Mouse (Mus musculus) retina, postnatal 1 day (tissue): ENCODE results near the gene Timm44.

Experiments
- DNase-seq: peaks from one replicate; pipeline ENCODE4 v3.0.0-alpha.2; 2012

Timm44 gene

GRCm38 (mm10) chr8:4230612-4231351 lies 44.9 kb downstream of the Timm44 start:
- DNase-seq: no peak

DNA sequence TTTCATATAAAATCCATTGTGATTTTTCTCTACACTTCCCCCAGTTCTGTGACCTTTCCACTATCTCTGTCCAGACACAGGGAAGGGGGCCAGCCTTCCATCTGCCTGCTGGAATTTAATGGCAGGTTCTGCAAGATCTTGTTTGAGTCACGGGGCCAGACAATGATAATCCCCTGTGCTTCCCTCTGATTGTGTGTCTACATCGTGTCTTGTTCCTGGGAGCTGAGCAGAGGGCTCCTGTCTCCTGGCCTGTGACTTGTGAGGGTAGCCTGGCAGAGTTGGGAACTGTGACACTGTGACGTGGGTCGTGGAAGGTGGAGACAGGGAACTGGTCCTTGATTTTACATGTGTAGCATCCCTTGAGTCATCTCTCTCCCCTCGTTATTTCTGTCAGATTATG lies 45.9 kb downstream of the Timm44 start:
- DNase-seq: no peak

- DNase-seq: no peak
These were observed 47.8 kb downstream of the Timm44 start for GRCm38 (mm10) chr8:4227919-4228318.

- DNase-seq: peak; percentile 29
These were observed 48.9 kb downstream of the Timm44 start, which contains the start of gene Lrrc8e for GRCm38 (mm10) chr8:4226739-4227347. Gene Lrrc8e (plus strand): TSS chr8:4226827.

GRCm38 (mm10) chr8:4226323-4226722 lies 49.4 kb downstream of the Timm44 start:
- peak; percentile 24 for DNase-seq

DNA sequence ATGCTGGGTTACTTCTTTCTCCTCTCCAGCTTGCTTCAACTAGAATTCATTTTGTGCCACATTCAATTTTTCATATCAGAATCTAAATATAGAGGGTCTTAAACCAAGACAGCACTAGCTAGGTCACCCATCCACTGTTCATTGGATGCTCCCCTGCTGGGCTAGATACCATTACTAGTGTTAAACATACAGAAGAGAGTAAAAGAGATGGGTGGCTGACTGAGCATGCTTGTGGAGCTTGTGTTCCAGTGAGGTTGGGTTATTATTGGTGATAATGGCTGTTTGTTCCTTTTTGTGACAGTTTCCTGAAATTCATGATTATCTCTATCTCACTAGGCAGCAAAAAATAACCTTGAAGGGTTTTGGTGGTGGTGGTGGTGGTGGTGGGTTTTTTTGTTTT lies 53.7 kb downstream of the Timm44 start:
- DNase-seq: no peak

DNA sequence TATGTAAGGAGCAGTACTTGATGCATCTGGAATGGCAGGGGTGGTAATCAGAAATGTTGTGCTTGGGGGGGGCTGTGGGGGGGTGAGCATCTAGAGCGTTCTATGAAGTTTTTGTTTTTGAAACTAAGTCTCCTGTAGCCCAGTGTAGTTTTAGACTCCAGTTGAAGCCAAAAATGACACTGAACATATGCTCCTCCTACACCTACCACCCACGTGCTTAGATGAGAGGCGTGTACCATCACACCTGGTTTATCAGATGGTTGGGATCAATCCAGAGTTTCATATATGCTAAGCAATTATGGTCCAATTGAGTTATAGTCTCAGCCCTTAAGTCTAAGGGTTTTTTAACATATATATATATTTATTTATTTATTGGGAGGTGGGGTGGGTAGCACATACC lies 56.1 kb downstream of the Timm44 start:
- DNase-seq: no peak

- peak; percentile 92 for DNase-seq
These were observed 58.7 kb downstream of the Timm44 start, which contains the start of gene Prr36 for GRCm38 (mm10) chr8:4216791-4217621. Gene Prr36 (minus strand): TSS chr8:4217459.

DNA sequence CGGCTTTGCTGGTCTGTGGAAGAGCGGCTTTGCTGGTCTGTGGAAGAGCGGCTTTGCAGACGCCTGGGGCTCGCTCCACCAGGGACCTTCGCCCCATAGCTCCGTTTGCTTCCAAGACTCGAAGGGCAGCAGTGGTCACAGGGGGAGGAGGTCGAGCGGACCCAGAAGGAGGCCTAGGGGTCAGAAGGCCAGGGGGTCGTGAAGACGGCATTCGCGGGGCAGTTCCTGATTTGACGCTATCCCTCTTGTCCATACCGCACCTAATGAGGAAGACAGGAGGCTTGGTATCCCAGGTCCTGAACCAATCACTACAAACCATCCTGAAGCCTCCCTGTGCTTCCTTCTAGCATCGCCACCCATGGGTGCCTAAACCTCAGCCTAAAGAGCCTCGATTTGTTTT lies 59.4 kb downstream of the Timm44 start:
- no peak for DNase-seq

- DNase-seq: peak; percentile 70
These were observed 61.4 kb downstream of the Timm44 start for GRCm38 (mm10) chr8:4214006-4214980.

DNA sequence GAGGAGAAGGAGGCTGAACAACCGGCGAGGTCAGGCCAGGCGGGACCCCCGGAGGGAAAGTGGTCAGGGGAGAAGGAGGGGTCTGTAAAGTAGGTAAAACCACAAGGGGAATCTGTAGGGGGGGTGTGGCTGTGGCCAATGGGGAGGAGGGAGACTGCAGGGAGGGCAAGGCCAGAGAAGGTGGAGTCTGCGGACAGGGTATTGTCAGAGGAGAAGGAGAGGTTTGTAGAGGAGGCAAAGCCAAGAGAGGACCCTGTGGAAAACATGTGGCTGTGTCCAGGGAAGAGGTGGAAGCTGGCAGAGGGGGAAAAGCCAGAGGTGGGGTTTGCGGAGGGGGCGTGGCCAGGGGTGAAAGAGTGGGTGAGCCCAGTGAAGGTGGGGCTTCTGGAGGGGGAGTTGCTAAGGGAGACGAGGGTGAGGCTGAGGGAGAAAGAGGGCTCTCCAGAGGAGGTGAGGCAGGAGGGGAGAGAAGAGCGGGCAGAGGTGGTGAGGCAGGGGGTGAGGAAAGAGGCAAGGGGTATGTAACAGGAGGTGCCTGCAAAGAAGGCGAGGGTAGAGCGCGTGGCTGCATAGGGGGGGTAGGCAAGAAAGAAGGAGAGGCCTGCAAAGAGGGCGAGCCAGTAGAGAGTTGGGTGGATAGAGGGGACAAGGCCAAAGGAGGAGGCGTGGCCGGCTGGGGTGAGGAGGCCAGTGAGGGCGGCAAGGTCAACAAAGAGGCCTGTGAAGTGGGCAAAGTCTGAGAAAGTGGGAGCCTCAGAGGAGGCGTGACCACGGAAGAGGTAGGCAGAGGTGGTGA lies 62.3 kb downstream of the Timm44 start:
- DNase-seq: peak; percentile 73

DNA sequence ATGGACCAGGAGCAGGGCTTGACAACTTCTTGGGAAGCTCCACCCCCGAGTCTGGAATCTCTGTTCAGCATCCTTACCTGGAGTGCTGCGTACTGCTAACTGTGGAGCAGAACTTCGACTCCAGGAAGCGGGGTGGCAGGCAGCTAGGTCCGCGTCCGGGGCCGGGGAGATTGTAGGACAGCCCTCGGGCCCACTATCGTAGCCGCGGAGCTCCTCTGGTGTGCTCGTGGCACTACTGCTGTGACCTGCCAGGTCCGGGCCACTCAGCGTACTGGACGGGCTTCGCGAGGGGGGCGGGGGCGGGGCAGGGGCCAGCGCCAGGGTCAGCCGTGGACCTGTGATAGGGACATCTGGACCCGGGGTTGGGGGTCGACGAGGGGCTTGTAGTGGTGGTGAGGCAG lies 62.9 kb downstream of the Timm44 start:
- no peak for DNase-seq

DNA sequence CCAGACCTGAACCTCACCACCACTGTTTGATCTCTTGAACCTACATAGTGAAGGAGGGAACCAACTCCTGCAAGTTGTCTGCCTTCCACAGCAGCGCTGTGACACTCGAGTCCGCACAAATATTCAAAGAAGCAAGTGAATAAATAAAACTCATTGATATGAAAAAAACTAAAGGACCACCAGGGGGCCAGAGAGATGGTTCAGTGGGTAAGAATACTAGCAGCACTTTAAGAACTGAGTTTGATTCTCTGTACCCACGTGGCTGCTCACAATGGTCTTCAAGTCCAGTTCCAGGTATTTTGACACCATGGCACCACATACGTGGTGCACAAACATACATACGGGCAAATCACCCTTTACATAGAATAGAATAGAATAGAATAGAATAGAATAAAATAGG lies 64.6 kb downstream of the Timm44 start:
- DNase-seq: peak; percentile 31
